Mouse (Mus musculus) hindbrain, postnatal 0 days (tissue): ENCODE results near the gene Dnajc3. TPM values are rescaled to one million over a fixed set of nuclear protein-coding genes. Genes with fewer than 3 reads are reported as not detected.

Source experiments
- ATAC-seq: fragments of 200-750 bp; cut with Nextera tagmentation; 2 replicates; pipeline ENCODE4 v1.8.0; 2017; ENCODE audit warnings: mild to moderate bottlenecking, moderate TSS enrichment, moderate library complexity
- DNase-seq: peaks from one replicate; pipeline ENCODE4 v3.0.0-alpha.2; 2015; ENCODE audit warnings: low spot score
- H3K27ac ChIP-seq: fragments of 300-500 bp; sonication (generic); 2 replicates; pipeline ENCODE4 v1.5.1; 2014; ENCODE audit warnings: mild to moderate bottlenecking
- H3K27me3 ChIP-seq: fragments of 300-500 bp; sonication (generic); 2 replicates; pipeline ENCODE4 v1.6.1; 2014; ENCODE audit warnings: low read length, mixed read lengths; ENCODE audit not compliant: insufficient read depth
- H3K36me3 ChIP-seq: fragments of 300-500 bp; sonication (generic); 2 replicates; pipeline ENCODE4 v1.6.1; 2014; ENCODE audit warnings: low read length, mixed read lengths; ENCODE audit not compliant: insufficient read depth
- H3K4me1 ChIP-seq: fragments of 300-500 bp; sonication (generic); 2 replicates; pipeline ENCODE4 v1.6.1; 2014; ENCODE audit warnings: antibody characterized with exemption, low read length, mixed read lengths; ENCODE audit not compliant: insufficient read depth
- H3K4me2 ChIP-seq: fragments of 300-500 bp; sonication (generic); 2 replicates; pipeline ENCODE4 v1.6.1; 2014; ENCODE audit warnings: low read depth, mild to moderate bottlenecking, low read length, moderate library complexity, mixed read lengths
- H3K4me3 ChIP-seq: fragments of 300-500 bp; sonication (generic); 2 replicates; pipeline ENCODE4 v1.5.1; 2014; ENCODE audit warnings: low read length
- H3K9ac ChIP-seq: fragments of 300-500 bp; sonication (generic); replicated peaks from 2 replicates; pipeline ENCODE4 v1.6.1; 2014; ENCODE audit warnings: mild to moderate bottlenecking, low read length, moderate library complexity, mixed read lengths
- H3K9me3 ChIP-seq: fragments of 300-500 bp; sonication (generic); 2 replicates; pipeline ENCODE4 v1.6.1; 2016; ENCODE audit warnings: low read length, mixed read lengths
- CTCF ChIP-seq: IDR thresholded peaks from 2 replicates; pipeline ENCODE4 v1.5.1; 2016; ENCODE audit warnings: antibody characterized with exemption, control low read depth, low read depth
- WGBS: fragments of 180-500 bp; shearing (Covaris S2); extraction: QIAGEN DNeasy Blood & Tissue Kit; methylation state at CpG from one replicate; pipeline ENCODE4 v1.1.7; 2014; 5-methylcytosine and 5-hydroxymethylcytosine counted together
- polyA plus RNA-seq: library from polyadenylated mRNA; unstranded; fragments of >200 nt; fragmentation: Nextera tagmentation; extraction: Ambion mirVana; gene quantifications from 2 replicates; pipeline ENCODE4 v1.2.1, GENCODE M21; 2015
- total RNA-seq: library from RNA; depleted of rRNA; stranded (reverse); fragments of >200 nt; gene quantifications from 2 replicates; pipeline ENCODE4 v1.2.3, GENCODE M21; 2014

The Dnajc3 gene
- total and polyA plus RNA-seq, 2 experiments from 2014 or later: 16.7 to 22.8 TPM

- Histone ChIP-seq H3K9ac (no peak overlapping the region), H3K4me1 (no peaks in the 10 kb centered on the region), H3K36me3 (no peaks in the 10 kb centered on the region), H3K4me3 (no peak overlapping the region), H3K4me2 (no peak overlapping the region), H3K27me3 (no peaks in the 10 kb centered on the region), H3K9me3 (no peaks in the 10 kb centered on the region), H3K27ac (no peak overlapping the region)
- DNase-seq (no peak), ATAC-seq (no peak)
- no peak for TF ChIP-seq CTCF
- 78% methylated on average over 2 of the region's 2 CpGs for WGBS
These were observed 8.0 kb upstream of the Dnajc3 start for GRCm38 (mm10) chr14:118929779-118930178.

GRCm38 (mm10) chr14:118930777-118931176 lies 7.0 kb upstream of the Dnajc3 start:
- 78% methylated on average over 2 of the region's 2 CpGs for WGBS
- no peak overlapping the region for H3K4me2 ChIP-seq
- no peak for DNase-seq
- no peaks in the 10 kb centered on the region for H3K36me3 ChIP-seq
- H3K27me3 ChIP-seq: no peaks in the 10 kb centered on the region
- H3K9me3 ChIP-seq: no peaks in the 10 kb centered on the region
- no peak overlapping the region for H3K4me3 ChIP-seq
- no peak for ATAC-seq
- H3K9ac ChIP-seq: no peak overlapping the region
- no peak overlapping the region for H3K27ac ChIP-seq
- TF ChIP-seq CTCF: no peak
- no peaks in the 10 kb centered on the region for H3K4me1 ChIP-seq

GRCm38 (mm10) chr14:118931181-118931580 lies 6.6 kb upstream of the Dnajc3 start:
- H3K27me3 ChIP-seq: no peaks in the 10 kb centered on the region
- no peak for ATAC-seq
- DNase-seq: no peak
- WGBS: 85% methylated on average over 2 of the region's 2 CpGs
- no peak overlapping the region for H3K9ac ChIP-seq
- no peak overlapping the region for H3K4me3 ChIP-seq
- no peak for TF ChIP-seq CTCF
- no peaks in the 10 kb centered on the region for H3K4me1 ChIP-seq
- H3K4me2 ChIP-seq: no peak overlapping the region
- no peak overlapping the region for H3K27ac ChIP-seq
- no peaks in the 10 kb centered on the region for H3K36me3 ChIP-seq
- H3K9me3 ChIP-seq: no peaks in the 10 kb centered on the region

GRCm38 (mm10) chr14:118932956-118933355 lies 4.8 kb upstream of the Dnajc3 start:
- TF ChIP-seq CTCF: no peak
- H3K27ac ChIP-seq: no peak overlapping the region
- WGBS: 73% methylated on average over 8 of the region's 8 CpGs
- H3K4me2 ChIP-seq: no peak overlapping the region
- no peaks in the 10 kb centered on the region for H3K9me3 ChIP-seq
- no peak overlapping the region for H3K9ac ChIP-seq
- H3K4me3 ChIP-seq: no peak overlapping the region
- no peaks in the 10 kb centered on the region for H3K27me3 ChIP-seq
- DNase-seq (no peak), ATAC-seq (no peak)
- H3K4me1 ChIP-seq: peaks cover 5% of the 10 kb centered on the region; the same call in 1 of the 2 replicates
- no peaks in the 10 kb centered on the region for H3K36me3 ChIP-seq

GRCm38 (mm10) chr14:118934686-118935085 lies 3.1 kb upstream of the Dnajc3 start:
- DNase-seq (no peak), ATAC-seq (no peak)
- TF ChIP-seq CTCF: no peak
- H3K4me1 ChIP-seq: peaks cover 10% of the 10 kb centered on the region
- H3K27ac ChIP-seq: no peak overlapping the region
- H3K9ac ChIP-seq: no peak overlapping the region
- no peaks in the 10 kb centered on the region for H3K9me3 ChIP-seq
- H3K4me2 ChIP-seq: no peak overlapping the region
- H3K36me3 ChIP-seq: no peaks in the 10 kb centered on the region
- H3K4me3 ChIP-seq: no peak overlapping the region
- 91% methylated on average over 9 of the region's 9 CpGs for WGBS
- no peaks in the 10 kb centered on the region for H3K27me3 ChIP-seq

- no peaks in the 10 kb centered on the region for H3K27me3 ChIP-seq
- DNase-seq: no peak
- no peaks in the 10 kb centered on the region for H3K36me3 ChIP-seq
- no peak overlapping the region for H3K9ac ChIP-seq
- H3K4me2 ChIP-seq: no peak overlapping the region
- no peak overlapping the region for H3K27ac ChIP-seq
- H3K9me3 ChIP-seq: no peaks in the 10 kb centered on the region
- H3K4me1 ChIP-seq: peaks cover 10% of the 10 kb centered on the region
- TF ChIP-seq CTCF: no peak
- WGBS: 62% methylated on average over 3 of the region's 3 CpGs
- H3K4me3 ChIP-seq: no peak overlapping the region
- ATAC-seq: no peak
These were observed 1.5 kb upstream of the Dnajc3 start for GRCm38 (mm10) chr14:118936236-118936635.

GRCm38 (mm10) chr14:118936952-118937351 lies 824 bp upstream of the Dnajc3 start:
- Histone ChIP-seq H3K4me2 (peak overlapping the region; percentile 79), H3K9ac (peak overlapping the region; percentile 95), H3K36me3 (no peaks in the 10 kb centered on the region), H3K4me3 (peak overlapping the region; percentile 98), H3K9me3 (no peaks in the 10 kb centered on the region), H3K27ac (peak overlapping the region; percentile 69; the same call in 1 of the 2 replicates), H3K4me1 (peaks cover 10% of the 10 kb centered on the region), H3K27me3 (no peaks in the 10 kb centered on the region)
- TF ChIP-seq CTCF: no peak
- WGBS: 40% methylated on average over 4 of the region's 4 CpGs
- no peak for ATAC-seq
- DNase-seq: no peak
